Mouse (Mus musculus) intestine, postnatal 0 days (tissue): ENCODE measurements around the gene Prr5l. TPM values are rescaled to one million over a fixed set of nuclear protein-coding genes. Genes with fewer than 3 reads are reported as not detected.

ENCODE experiments used
- ATAC-seq: fragments of 200-750 bp; cut with Nextera tagmentation; 2 replicates; pipeline ENCODE4 v1.8.0; 2017; ENCODE audit warnings: mild to moderate bottlenecking, moderate TSS enrichment, moderate library complexity
- H3K27ac ChIP-seq: fragments of 300-500 bp; sonication (generic); 2 replicates; pipeline ENCODE4 v1.5.1; 2014; ENCODE audit warnings: mild to moderate bottlenecking, low read depth, low read length, moderate library complexity
- H3K27me3 ChIP-seq: fragments of 300-500 bp; sonication (generic); replicated peaks from 2 replicates; pipeline ENCODE4 v1.6.1; 2014; ENCODE audit warnings: low read length, mixed read lengths; ENCODE audit not compliant: control insufficient read depth, insufficient read depth
- H3K36me3 ChIP-seq: fragments of 300-500 bp; sonication (generic); 2 replicates; pipeline ENCODE4 v1.6.1; 2014; ENCODE audit warnings: mild to moderate bottlenecking, moderate library complexity; ENCODE audit not compliant: control insufficient read depth, insufficient read depth
- H3K4me1 ChIP-seq: fragments of 300-500 bp; sonication (generic); replicated peaks from 2 replicates; pipeline ENCODE4 v1.6.1; 2014; ENCODE audit warnings: antibody characterized with exemption, low read length, mixed read lengths; ENCODE audit not compliant: control insufficient read depth, insufficient read depth
- H3K4me2 ChIP-seq: fragments of 300-500 bp; sonication (generic); replicated peaks from 2 replicates; pipeline ENCODE4 v1.6.1; 2014; ENCODE audit warnings: low read depth, mild to moderate bottlenecking, moderate library complexity
- H3K4me3 ChIP-seq: fragments of 300-500 bp; sonication (generic); 2 replicates; pipeline ENCODE4 v1.5.1; 2014; ENCODE audit warnings: low read depth, low read length
- H3K9ac ChIP-seq: fragments of 300-500 bp; sonication (generic); 2 replicates; pipeline ENCODE4 v1.6.1; 2014; ENCODE audit warnings: mild to moderate bottlenecking, low read depth, low read length
- H3K9me3 ChIP-seq: fragments of 300-500 bp; sonication (generic); 2 replicates; pipeline ENCODE4 v1.6.1; 2016; ENCODE audit warnings: mixed run types; ENCODE audit not compliant: control insufficient read depth
- CTCF ChIP-seq: sonication (generic); IDR thresholded peaks from 2 replicates; pipeline ENCODE4 v1.5.1; 2016; ENCODE audit warnings: low read depth, mild to moderate bottlenecking, control low read depth, antibody characterized with exemption, moderate library complexity
- WGBS: fragments of 180-500 bp; shearing (Covaris S2); extraction: QIAGEN DNeasy Blood & Tissue Kit; methylation state at CpG from one replicate; pipeline ENCODE4 v1.1.7; 2014; 5-methylcytosine and 5-hydroxymethylcytosine counted together
- polyA plus RNA-seq: library from polyadenylated mRNA; unstranded; fragments of >200 nt; fragmentation: Nextera tagmentation; extraction: Ambion mirVana; gene quantifications from 2 replicates; pipeline ENCODE4 v1.2.1, GENCODE M21; 2015

Prr5l gene
- polyA plus RNA-seq, 1 experiment from 2014 or later, result 36.4 TPM

DNA sequence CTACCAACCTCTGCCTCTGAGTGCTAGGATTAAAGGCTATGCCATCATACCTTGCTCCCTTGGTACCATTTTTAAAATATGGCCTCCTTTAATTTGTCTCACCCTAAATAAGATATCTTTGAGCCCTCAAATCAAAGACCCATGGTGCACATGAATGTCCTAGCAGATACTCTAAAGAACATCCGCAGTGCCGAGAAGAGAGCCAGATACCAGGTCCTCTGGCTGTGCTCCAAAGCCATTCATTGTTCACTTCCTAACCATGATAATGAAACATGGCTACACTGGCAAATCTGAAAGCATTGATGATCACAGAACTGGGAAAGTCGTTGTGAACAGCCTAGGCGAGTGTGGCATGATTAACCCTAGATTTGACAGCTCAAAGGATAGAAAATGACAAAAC lies 189.8 kb downstream of the Prr5l start:
- no peak overlapping the region for H3K9ac ChIP-seq
- TF ChIP-seq CTCF, result no peak
- no peak for ATAC-seq
- H3K27ac ChIP-seq, result no peak overlapping the region
- no peak overlapping the region for H3K4me3 ChIP-seq
- H3K36me3 ChIP-seq, result peaks cover 64% of the 10 kb centered on the region
- H3K9me3 ChIP-seq, result no peaks in the 10 kb centered on the region
- no peaks in the 10 kb centered on the region for H3K4me1 ChIP-seq
- 56% methylated on average over 4 of the region's 4 CpGs for WGBS
- no peaks in the 10 kb centered on the region for H3K27me3 ChIP-seq
- no peak overlapping the region for H3K4me2 ChIP-seq

GRCm38 (mm10) chr2:101690252-101690827 lies 192.5 kb downstream of the Prr5l start:
- ATAC-seq, result no peak
- H3K9ac ChIP-seq, result no peak overlapping the region
- no peak overlapping the region for H3K27ac ChIP-seq
- H3K4me2 ChIP-seq, result no peak overlapping the region
- H3K36me3 ChIP-seq, result peaks cover 65% of the 10 kb centered on the region
- no peaks in the 10 kb centered on the region for H3K4me1 ChIP-seq
- H3K9me3 ChIP-seq, result no peaks in the 10 kb centered on the region
- no peak overlapping the region for H3K4me3 ChIP-seq
- WGBS, result 90% methylated on average over 9 of the region's 9 CpGs
- no peaks in the 10 kb centered on the region for H3K27me3 ChIP-seq
- TF ChIP-seq CTCF, result no peak

- Histone ChIP-seq H3K9ac (no peak overlapping the region), H3K36me3 (peaks cover 66% of the 10 kb centered on the region), H3K27ac (no peak overlapping the region), H3K9me3 (no peaks in the 10 kb centered on the region), H3K4me2 (no peak overlapping the region), H3K4me3 (no peak overlapping the region), H3K4me1 (no peaks in the 10 kb centered on the region), H3K27me3 (no peaks in the 10 kb centered on the region)
- ATAC-seq, result no peak
- TF ChIP-seq CTCF, result no peak
- WGBS, result 94% methylated on average over 5 of the region's 5 CpGs
These were observed 194.8 kb downstream of the Prr5l start for GRCm38 (mm10) chr2:101688011-101688410.

DNA sequence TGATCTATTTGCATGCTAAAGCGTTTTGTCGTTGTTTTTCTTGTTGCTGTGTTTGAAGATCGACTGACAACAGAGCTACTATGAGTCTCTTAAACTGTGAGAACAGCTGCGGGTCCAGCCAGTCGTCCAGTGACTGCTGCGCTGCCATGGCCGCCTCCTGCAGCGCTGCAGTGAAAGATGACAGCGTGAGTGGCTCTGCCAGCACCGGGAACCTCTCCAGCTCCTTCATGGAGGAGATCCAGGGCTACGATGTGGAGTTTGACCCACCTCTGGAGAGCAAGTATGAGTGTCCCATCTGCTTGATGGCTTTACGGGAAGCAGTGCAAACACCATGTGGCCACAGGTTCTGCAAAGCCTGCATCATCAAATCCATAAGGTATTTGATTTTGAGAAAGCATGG lies 198.4 kb downstream of the Prr5l start:
- no peak for ATAC-seq
- no peak overlapping the region for H3K4me2 ChIP-seq
- 89% methylated on average over 12 of the region's 12 CpGs for WGBS
- H3K9ac ChIP-seq, result no peak overlapping the region
- H3K27ac ChIP-seq, result no peak overlapping the region
- no peaks in the 10 kb centered on the region for H3K27me3 ChIP-seq
- H3K9me3 ChIP-seq, result no peaks in the 10 kb centered on the region
- H3K4me3 ChIP-seq, result no peak overlapping the region
- TF ChIP-seq CTCF, result no peak
- H3K36me3 ChIP-seq, result peaks cover 42% of the 10 kb centered on the region
- peaks cover 2% of the 10 kb centered on the region; the same call in 1 of the 2 replicates for H3K4me1 ChIP-seq

DNA sequence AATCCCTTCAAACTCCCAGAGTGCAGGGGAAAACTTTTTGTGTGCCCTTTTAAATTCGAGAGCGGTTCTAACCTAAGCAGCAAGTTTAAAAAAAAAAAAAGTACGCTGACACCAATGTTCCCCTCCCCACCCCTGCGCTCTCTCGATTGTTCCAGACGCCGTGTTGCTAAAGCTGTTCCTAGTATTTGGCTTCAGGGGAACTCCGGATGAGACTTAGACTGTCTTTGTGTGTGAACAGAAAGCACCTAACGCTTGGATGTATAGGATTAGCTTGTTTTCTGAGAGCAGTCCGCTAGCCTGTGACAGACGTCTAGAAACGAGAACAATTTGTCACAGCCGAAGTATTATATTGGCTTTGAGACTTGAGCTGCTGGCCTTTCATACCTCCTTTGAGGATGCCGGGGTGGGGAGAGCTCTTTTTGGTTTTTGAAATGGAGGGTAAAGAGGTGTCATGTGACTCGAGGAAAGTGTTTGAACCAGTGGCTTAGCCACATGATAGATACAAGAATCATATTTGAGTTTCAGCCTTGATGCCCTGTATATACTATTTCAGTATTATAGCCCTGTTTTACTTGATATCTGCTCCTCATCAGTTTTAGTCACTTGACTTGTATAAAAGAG lies 203.6 kb downstream of the Prr5l start:
- ATAC-seq, result no peak
- peaks cover 5% of the 10 kb centered on the region for H3K36me3 ChIP-seq
- WGBS, result 5% methylated on average over 15 of the region's 15 CpGs

DNA sequence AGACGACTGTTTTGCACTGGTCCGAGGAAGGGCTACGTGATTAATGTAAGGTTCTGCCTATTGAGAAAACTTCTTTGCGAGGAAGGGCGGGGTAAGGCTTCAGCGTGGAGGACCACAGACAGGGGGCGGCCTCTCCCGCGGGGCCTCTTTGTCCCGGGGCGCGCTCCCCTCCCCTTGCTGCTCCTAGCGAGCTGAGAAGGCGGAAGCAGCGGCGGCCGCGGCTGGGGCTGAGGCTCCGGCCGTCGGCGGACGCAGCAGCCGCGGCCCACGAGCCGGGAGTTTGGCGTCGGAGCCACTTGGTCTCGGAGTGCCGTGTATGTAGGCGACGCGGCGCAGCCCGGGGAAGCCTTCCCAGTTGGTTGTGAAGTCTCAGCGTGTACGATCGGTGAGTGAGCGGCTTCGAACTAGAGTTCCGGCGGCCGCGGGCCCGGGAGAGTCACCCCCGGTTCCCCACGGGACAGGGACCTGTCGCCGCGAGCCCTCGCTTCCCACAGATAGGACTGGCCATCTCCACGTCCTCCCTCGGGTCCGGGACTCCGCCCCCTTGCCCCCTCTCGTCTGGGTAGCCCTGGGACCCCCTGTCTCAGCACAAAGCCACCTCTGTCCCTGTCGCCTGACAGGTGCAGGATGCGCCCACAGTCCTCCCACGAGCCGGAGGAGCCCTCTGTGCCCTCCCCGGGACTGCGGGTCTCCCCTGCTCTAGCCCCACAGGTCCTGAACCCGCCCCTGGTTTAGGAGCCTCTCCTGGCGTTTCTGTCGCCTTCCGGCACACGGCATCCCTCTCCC lies 204.4 kb downstream of the Prr5l start, which contains the start of gene Traf6:
TSS of gene Traf6 (plus strand) at position 194 of the 786 bp plus-strand sequence.
- no peaks in the 10 kb centered on the region for H3K27me3 ChIP-seq
- H3K4me2 ChIP-seq, result peak within 1 kb of the TSS; percentile 93
- under 1% methylated on average over 64 of the region's 68 CpGs for WGBS
- peaks cover 4% of the 10 kb centered on the region for H3K36me3 ChIP-seq
- H3K9ac ChIP-seq, result peak within 1 kb of the TSS; percentile 86
- H3K27ac ChIP-seq, result no peak within 1 kb of the TSS; the same call in 1 of the 2 replicates
- ATAC-seq, result peak; percentile 86
- H3K9me3 ChIP-seq, result no peaks in the 10 kb centered on the region
- peak within 1 kb of the TSS; percentile 72 for H3K4me3 ChIP-seq
- peaks cover 2% of the 10 kb centered on the region; the same call in 1 of the 2 replicates for H3K4me1 ChIP-seq
- peak; percentile 93 for TF ChIP-seq CTCF

More for the DNA sequence above, 203.6 kb downstream of the Prr5l start:
- Histone ChIP-seq H3K27me3 (no peaks in the 10 kb centered on the region), H3K4me1 (peaks cover 2% of the 10 kb centered on the region; the same call in 1 of the 2 replicates), H3K4me3 (peak overlapping the region; percentile 72), H3K9me3 (no peaks in the 10 kb centered on the region), H3K4me2 (peak overlapping the region; percentile 93), H3K27ac (no peak overlapping the region), H3K9ac (peak overlapping the region; percentile 86)
- TF ChIP-seq CTCF, result no peak
